Mouse (Mus musculus): Measurements from ENCODE around the gene Tmem120b. TPM values are rescaled to one million over a fixed set of nuclear protein-coding genes. Genes with fewer than 3 reads are reported as not detected.

The Tmem120b gene
- total RNA-seq, 2 experiments from 2014 or later, result 14.1 to 15.3 TPM

DNA sequence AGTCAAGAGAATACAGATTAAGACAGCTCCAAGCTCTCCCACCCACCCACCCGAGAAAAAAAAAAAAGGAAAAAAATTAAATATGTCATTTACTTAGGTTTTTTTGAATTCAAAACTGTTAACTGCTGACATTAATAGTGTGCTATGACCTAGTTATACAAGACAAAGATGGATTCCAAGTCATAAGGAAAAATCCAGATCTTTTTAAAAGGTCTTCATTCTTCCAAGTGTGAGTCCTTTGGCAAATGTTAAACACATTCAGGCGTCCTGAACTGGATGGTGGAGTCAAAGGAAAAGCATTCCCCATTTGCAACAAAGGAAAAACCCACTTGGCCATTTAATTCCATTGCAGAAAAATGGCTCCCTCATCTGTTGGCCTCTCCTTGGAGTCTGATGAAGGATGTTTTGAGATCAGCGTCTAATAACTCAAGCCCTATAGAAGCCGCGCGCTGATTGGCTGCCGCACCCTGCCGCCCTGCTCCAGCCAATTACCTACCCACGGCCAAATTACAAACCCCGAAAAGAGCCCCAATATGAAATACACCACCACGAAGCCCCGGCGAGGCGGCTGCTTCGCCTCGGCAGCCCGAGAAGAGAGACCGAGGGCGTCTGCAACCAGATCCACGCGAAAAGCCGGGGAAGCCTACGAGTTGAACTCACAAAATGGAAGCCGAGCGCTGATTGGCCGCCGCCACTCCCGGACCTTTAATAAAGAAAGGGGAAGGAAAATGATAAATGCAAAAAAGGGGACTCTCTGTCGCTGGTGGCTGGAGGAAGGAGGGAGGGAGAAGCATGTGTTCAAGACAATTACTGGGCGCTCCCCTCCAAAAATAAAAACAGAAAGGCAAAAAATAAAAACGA is 72.7 kb downstream of the Tmem120b start:
- peak; percentile 89 for DNase-seq

DNA sequence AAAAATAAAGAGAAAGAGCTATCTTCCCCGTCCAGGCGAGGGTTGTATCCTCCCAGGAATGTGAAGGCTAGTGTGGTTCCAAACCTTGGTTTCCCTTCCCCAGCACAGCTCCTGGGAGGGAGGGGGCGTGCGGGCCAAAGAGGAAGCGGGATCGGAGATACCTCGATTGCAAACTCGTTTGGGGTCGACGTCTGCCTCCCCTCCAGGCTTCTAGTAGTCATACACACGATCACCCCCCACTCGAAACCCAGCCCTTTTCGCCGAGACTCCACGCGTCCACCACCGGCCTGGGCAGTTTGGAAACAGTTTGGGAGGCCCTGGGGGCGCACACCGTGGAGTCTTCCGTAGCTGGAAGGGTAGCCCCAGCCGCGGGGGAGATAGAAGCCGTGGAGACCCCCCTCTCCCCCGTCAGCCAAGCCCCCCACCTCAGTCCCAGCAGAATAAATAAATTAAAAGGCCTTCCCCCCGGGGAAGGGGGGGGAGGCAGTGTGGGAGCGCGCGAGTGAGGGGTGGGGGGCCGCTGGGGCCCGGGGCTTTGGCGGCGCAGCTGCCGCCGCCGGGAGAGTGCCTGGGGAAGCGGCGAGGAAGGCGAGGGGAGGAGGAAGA is 73.4 kb downstream of the Tmem120b start:
- peak; percentile 50 for DNase-seq

DNA sequence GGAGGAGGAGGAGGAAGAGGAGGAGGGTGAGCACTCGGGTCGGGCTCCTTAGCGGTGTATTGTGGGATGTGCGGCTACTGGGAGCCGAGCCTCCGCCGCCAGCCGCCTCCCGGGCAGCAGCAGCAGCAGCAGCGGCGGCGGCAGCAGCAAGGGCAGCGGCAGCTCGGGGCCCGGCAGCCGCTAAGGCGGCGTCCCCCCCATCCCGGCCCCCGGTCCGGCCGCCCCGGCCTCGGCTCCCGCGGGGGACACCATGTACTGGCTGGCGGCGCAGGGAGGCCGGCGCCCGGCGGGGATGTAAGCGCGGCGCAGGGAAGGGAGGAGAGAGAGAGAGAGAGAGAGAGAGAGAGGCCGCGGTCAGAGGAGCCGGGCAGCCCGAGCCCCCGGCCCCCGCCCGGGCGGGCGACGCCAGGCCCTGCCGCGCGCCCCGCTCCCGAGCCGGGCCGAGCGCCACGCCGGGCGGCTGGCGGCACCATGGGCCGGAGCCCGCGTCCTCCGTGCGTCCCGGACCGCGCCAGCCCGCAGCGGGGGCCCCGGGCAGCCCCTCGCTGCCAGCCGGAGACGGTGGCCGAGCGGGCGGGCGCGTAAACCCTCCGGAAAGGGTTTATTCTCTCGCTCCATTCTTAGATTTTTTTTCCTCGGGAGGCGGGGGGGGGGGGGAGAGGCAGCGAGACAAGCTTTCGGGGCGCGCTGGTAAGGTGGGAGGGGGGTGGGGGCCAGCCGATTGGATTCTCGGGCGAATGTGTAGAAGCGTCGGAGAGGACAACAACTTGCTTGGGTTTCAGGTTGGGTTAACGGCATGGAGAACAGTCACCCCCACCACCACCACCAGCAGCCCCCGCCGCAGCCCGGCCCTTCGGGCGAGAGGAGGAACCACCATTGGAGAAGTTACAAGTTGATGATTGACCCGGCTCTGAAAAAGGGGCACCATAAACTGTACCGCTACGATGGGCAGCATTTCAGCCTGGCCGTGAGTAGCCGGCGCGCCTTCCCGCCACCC is 74.2 kb downstream of the Tmem120b start, which contains the start of gene Setd1b:
TSS of gene Setd1b (plus strand) at position 33 of the 997 bp plus-strand sequence.
- DNase-seq, result peak; percentile 66

DNA sequence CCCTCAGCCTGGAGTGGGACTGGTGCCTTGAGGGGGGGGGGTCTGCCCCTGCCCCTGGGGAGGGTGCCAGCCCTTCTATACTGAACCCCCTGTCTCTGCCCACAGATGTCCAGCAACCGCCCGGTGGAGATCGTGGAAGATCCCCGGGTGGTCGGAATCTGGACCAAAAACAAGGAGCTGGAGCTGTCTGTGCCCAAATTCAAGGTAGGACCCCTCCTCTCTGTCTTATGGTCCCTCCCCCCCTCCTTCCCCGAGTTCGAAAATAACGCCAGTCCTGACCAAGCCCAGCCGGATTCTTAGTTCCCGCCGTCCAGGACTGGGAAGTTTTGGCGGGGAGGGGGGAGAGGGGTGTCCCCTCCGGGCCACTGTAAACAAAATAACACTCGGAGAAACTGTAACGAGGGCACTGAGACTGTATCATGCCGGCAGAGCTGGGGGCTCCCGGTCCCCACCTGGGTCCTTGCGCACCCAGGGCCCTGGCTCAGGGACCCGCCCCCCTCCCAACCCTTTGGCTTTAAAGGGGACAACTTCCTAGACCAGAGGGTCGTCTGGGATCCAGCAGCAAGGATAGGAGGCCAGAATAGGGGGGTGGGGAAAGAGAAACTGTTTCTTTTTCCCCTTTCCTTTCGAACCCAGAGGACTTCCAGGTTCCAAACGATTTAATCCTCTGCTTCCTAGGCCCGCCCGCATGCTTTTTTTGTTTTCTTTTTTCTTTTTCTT is 75.2 kb downstream of the Tmem120b start:
- DNase-seq, result no peak

DNA sequence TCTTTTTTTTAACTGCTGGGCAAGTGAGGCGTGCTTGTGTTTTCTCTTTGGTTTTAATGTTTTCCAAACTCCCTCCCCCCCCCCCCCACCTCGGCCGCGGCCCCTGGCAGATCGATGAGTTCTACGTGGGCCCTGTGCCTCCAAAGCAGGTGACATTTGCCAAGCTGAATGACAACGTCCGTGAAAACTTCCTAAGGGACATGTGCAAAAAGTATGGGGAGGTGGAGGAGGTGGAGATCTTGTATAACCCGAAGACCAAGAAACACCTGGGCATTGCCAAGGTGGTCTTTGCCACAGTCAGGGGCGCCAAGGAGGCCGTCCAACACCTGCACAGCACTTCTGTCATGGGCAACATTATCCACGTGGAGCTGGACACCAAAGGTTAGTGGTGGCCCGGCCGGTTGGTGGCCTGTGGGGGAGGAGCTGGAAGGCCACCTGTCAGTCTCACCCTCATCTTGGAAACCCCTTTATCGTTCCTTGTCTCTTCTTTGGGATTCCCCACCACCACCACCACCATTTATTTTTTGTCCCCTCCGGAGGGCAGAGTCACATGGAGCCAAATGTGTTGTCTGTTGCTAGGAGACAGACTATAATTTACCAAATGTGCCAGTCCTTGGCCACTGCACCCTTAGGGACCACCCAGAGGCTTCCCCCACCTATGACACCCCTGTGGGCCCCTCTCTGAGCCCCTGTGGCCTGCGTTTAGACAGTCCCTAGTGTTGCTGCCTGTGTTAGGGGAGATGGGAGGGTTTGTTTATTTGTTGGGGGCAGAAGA is 75.9 kb downstream of the Tmem120b start:
- DNase-seq, result no peak

DNA sequence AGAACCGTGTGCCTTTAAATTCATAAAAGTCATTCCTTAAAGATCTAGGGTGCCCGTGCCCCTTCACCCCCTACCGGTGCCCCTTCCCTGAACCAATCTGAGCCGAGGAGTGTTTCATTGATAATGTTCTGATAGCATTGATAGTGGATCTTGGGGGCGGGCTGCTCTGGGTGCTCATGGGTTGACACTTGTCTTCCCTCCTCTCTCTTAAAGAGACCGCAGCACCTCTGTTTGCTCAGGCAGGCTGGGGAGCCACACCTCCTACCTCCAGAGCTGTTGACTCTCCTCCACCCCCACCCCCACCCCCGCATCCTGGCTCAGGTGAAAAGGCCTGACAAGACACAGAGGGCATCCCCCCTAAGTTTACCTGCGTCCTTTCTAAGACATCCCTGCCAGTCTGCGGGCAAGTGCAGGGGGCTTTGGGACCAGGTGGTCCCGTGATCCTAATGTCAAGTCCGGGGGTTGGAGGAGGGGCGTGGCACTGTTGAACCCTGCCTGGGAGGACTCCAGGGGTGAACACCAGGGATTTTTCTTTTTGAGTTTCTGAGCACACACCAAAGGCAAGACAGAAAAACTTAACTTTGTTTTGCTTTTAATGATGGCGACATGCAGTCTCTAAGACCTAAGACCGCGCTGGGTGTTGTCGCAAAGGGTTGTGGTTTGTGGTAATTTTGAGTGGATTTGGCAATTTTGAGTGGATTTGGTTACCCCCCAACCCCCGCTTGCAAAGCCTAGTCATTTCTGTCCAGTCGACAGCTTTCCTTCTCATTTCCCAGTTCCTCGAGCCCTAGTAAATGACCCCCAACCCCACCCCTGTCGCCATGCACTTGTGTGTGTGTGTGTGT is 76.8 kb downstream of the Tmem120b start:
- no peak for DNase-seq

DNA sequence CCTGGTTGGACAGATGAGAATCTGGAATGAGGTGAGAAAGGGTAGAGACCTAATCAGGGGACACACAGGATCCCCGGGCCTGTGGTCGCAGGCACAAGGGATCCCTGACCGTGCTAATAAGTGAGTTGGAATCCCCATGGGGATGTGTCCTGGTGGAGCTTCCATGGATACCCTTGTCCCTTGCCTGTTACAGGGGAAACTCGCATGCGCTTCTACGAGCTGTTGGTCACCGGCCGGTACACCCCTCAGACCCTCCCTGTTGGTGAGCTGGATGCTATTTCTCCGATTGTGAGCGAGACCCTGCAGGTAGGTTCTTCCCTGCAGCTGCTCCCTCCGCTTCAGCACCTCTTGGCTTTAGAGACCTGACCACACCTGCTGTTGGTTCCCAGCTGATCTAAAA is 78.1 kb downstream of the Tmem120b start:
- DNase-seq, result no peak

DNA sequence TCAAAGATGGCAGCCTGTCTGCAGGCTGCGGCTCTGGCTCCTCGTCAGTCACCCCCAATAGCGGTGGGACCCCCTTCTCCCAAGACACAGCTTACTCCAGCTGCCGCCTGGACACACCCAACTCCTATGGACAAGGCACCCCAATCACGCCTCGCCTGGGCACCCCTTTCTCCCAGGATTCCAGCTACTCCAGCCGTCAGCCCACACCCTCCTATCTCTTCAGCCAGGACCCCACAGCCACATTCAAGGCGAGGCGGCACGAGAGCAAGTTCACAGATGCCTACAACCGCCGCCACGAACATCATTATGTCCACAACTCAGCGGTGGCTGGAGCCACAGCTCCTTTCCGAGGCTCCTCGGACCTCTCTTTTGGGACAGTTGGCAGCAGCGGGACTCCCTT is 79.4 kb downstream of the Tmem120b start:
- DNase-seq, result no peak

DNA sequence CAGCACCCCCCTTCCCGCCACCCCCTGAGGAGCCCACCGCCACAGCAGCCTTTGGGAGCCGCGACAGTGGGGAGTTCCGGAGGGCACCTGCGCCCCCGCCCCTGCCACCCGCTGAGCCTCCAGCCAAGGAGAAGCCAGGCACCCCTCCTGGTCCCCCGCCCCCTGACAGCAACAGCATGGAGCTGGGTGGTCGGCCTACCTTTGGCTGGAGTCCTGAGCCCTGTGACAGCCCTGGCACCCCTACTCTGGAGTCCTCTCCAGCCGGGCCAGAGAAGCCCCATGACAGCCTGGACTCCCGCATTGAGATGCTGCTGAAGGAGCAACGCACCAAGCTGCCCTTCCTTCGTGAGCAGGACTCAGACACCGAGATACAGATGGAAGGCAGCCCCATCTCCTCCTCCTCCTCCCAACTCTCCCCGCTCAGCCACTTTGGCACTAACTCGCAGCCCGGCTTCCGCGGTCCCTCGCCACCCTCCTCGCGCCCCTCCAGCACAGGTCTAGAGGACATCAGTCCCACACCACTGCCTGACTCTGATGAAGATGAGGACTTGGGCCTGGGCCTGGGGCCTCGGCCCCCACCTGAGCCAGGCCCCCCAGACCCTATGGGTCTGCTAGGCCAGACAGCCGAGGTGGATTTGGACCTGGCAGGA is 80.0 kb downstream of the Tmem120b start:
- no peak for DNase-seq

DNA sequence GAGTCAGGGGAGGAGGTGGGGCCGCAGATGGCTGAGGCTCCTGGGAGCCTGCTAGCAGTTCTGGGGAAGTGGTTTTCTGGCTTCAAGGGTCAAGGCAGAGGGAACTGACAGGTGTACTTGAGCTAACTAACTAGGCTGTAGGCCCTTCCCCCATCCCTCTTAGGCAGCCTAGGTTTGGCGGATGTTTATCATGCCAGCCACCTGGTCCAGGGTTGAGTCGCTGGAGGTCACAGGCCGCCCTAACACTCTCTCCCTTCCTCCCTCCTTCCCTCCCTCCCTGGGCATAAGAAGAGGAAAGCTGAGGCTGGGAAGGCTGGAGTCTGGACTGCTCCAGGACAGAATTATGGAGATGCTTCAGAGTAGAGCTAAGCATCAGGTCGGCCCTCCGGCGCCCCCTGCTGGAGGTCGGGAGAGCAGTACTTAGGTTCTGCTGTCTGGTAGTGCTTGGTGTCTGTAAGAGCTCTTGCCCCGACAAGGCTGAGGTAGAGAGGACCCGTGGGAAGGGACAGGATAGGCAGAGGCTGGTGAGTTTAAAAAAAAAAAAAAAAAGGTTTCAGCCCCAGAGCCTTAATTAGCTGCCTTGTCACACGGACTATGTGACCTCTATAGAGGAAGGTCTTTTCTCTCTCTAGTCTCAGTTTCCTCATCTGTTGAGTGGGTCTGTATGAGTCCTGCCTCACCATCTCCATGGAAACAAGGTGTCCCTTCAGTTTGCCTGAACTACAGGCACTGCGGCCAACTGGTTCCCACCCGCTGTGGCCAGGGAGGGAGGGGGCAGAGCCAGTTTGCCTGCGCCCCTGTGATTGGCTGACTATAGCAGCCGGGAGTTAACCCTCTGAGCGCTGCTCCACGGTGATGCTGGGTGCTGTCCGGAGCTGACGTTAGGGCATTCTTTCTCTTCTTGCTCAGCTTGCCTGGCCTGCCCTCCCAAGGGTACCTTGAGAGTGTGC is 81.5 kb downstream of the Tmem120b start:
- DNase-seq, result peak; percentile 84

DNA sequence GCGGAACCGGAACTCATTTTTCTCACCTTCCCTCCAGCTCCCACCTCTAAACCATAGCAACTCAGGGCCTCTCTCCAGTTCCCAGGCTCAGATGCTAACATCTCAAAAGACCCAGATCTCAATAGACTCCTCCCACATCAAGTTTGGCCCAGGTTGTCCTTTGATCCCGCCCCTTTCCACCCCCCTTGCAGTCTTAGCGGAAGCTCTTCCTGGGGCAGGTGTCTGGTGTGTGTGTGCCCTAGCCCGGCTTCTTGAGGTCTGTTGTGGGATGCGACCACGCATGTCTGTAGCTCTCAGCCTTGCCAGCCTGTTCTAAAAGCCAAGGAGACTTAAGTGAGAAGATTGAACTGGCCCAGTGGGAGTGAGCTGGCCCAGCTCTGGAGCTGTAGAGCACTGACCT is 82.4 kb downstream of the Tmem120b start:
- no peak for DNase-seq

DNA sequence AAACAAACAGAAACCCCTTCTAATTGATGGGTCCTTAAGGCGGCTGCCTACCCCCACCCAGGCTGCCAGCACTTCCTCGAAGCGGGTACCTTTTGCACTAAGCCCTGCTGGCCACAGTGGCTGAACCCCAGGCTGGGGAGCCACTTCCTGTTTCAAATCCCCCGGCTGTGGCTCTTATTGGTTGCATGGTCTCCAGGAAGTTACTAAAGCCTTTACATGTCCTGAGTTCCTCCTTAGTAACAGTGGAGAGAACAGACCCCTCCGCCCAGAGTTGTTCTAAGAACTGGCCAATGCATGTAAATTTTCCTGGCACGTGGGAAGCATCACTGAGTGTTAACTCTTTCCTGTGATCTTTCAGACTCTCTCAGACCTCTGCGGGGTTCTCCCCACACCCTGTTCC is 82.9 kb downstream of the Tmem120b start:
- no peak for DNase-seq

DNA sequence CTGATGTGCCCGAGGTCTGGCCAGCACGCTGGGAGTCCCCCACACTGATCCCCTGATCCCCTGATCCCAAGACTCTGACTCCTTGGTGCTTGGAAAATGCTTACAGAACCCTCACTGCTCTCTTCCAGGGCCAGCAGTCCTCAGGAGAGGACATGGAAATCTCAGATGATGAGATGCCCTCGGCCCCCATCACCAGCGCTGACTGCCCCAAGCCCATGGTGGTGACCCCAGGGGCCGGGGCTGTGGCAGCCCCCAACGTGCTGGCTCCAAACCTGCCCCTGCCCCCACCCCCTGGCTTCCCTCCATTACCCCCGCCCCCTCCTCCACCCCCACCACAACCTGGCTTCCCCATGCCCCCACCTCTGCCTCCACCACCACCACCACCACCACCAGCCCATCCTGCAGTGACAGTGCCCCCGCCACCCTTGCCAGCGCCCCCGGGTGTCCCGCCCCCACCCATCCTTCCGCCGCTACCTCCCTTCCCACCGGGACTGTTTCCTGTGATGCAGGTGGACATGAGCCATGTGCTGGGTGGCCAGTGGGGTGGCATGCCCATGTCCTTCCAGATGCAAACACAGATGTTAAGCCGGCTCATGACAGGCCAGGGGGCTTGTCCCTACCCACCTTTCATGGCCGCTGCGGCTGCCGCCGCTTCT is 83.6 kb downstream of the Tmem120b start:
- DNase-seq, result no peak

DNA sequence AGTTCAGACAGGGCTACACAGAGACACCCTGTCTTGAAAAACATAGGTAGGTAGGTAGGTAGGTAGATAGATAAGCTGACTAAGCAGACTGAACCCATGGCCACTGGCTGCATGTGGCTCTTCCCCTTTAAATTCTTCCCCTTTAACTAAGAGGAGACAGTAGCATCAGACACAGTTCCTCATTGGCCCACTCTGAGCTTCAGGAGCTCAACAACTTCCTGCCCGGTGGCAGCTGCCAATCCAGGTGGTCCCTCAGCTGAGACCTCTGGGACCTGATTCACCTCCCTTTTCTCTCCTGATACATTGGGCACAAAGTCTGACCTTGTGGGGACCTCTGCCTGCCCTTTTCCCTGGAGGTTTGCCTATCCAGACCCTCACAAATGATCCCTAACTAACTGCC is 84.7 kb downstream of the Tmem120b start:
- DNase-seq, result no peak

DNA sequence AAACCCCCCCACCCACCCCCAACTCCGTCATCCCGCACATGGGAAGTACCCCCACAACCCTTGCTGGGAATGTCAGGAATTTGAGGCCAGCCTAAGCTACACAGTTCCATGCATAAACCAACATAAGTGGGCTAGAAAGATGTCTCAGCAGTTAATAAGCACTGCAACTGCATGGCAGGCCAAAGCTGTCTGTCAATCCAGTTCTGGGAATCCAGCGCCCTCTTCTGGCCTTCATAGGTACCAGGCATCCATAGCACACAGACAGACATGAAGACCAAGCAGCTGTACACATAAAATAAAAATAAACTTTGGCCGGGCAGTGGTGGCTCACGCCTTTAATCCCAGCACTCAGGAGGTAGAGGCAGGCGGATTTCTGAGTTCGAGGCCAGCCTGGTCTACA is 87.2 kb downstream of the Tmem120b start:
- DNase-seq, result peak; percentile 70

DNA sequence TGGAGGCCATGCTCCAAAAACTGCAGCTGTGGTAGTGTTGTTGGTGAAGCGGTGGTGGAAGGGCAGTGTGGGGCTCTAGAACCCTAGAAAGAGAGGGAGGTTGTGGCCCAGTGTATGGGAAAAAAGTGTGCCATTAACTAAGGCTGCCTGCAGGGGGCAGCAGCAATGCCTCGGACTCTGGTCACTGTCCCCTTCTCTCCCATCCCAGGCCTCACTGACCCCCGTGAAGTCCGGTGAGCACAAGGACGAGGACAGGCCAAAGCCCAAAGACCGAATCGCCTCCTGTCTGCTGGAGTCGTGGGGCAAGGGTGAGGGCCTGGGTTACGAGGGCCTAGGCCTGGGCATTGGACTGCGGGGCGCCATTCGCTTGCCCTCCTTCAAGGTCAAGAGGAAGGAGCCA is 88.5 kb downstream of the Tmem120b start:
- no peak for DNase-seq

DNA sequence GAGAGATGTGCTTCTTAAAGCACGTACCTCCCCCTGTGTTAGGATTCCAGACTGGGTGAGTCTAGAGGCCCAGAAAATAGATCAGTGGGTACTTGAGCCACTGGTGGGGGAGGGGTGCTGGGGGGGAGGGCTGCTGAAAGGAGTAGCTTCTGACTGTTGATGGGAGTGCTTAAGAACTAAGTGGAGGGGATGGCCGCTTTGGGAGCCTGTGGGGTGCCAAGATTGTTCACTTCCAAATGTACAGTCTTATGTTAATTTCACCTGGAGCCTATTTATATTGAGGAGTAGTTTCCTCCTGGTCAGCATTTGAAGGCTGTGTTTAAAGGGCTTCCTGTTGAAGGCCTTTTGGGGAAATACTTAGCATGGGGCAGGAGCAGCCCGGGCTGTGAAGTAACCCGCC is 89.8 kb downstream of the Tmem120b start:
- DNase-seq, result no peak

DNA sequence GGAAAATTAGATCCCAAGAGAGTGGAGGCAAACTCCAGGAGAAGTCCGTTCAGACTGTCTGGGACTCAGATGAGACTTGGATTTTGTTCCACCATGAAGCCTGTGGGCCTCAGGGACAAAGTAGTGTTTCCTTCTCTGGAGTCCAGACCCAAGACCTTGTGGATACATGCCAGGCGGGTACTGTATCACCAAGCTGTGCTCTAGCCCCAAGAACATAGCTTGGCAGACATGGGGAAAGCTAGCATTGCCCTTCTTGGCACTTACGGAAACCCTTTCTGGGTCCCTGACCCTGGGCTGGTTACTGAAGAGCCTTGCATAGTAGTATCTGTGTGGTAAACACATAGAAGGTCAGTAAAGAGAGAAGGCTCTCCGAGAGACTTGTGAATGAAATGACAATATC is 91.2 kb downstream of the Tmem120b start:
- DNase-seq, result no peak
